In the genomic region with DNA sequence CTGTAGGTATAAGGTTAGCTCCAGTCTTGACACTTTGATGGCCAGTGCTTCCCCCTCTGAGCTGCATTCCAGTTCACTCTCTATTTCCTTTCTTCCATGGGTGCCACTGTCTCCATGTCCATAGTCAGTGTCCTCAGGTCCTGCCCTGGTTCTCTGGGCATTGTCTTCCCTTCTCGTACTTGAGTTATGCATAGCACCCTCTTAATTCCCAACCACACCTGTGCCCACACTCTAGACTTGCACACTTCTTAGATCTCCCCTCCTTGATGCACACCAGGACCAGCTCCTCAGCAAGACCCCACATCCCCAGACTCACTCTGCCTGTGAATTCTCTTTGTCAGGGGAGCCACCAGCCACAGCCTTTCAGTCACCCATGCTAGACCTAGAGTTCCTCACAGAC, we compare ENCODE assay signal across 21 mouse cellular contexts. TPM values are rescaled to one million over a fixed set of nuclear protein-coding genes. Genes with fewer than 3 reads are reported as not detected.
DNase-seq lines count a peak whose midpoint lies in the region; ATAC-seq and TF ChIP-seq lines count a peak whose summit lies in the region.
"Had no signal": no experiment of that assay in that cellular context is flagged by ENCODE, and none has a peak within 500 bp of the region (broad histone marks: within the 10 kb centered on the region; RNA-seq: fewer than 3 reads in every experiment).

No protein-coding gene starts in this region.

- H3K4me3 ChIP-seq in midbrain, embryonic 11.5 days (ENCODE audit: low read depth, low read length): no peak overlapping the region
- no peak overlapping the region for H3K4me3 ChIP-seq in midbrain, postnatal 0 days (ENCODE audit: low read depth, low read length)
- no peak overlapping the region for H3K4me3 ChIP-seq in intestine, embryonic 16.5 days (ENCODE audit: low read length)
- H3K4me3 ChIP-seq: embryonic facial prominence, embryonic 13.5 days; embryonic facial prominence, embryonic 15.5 days; erythroblast, embryonic 14.5 days; forebrain, embryonic 10.5 days; forebrain, embryonic 12.5 days had no signal

- H3K27ac ChIP-seq in midbrain, embryonic 11.5 days (ENCODE audit: low read depth, low read length): no peak overlapping the region
- no peak overlapping the region for H3K27ac ChIP-seq in midbrain, postnatal 0 days (ENCODE audit: low read depth, low read length)
- peak overlapping the region; percentile 68 for H3K27ac ChIP-seq in intestine, embryonic 16.5 days (ENCODE audit: low read length)
- H3K27ac ChIP-seq: embryonic facial prominence, embryonic 13.5 days; embryonic facial prominence, embryonic 15.5 days; forebrain, embryonic 10.5 days; forebrain, embryonic 12.5 days had no signal

- H3K9me3 ChIP-seq in midbrain, embryonic 11.5 days (ENCODE audit: control insufficient read depth, low read length): no peaks in the 10 kb centered on the region
- no peaks in the 10 kb centered on the region for H3K9me3 ChIP-seq in midbrain, postnatal 0 days (ENCODE audit: low read length)
- no peaks in the 10 kb centered on the region for H3K9me3 ChIP-seq in intestine, embryonic 16.5 days (ENCODE audit: control insufficient read depth, low read length)
- H3K9me3 ChIP-seq: embryonic facial prominence, embryonic 13.5 days; embryonic facial prominence, embryonic 15.5 days; forebrain, embryonic 10.5 days; forebrain, embryonic 12.5 days had no signal

- H3K4me2 ChIP-seq in midbrain, embryonic 11.5 days: no peak overlapping the region
- no peak overlapping the region for H3K4me2 ChIP-seq in midbrain, postnatal 0 days (ENCODE audit: low read depth, low read length, poor library complexity, severe bottlenecking)
- no peak overlapping the region for H3K4me2 ChIP-seq in intestine, embryonic 16.5 days (ENCODE audit: low read depth, low read length)
- H3K4me2 ChIP-seq: embryonic facial prominence, embryonic 13.5 days; embryonic facial prominence, embryonic 15.5 days; forebrain, embryonic 12.5 days had no signal

- WGBS in midbrain, embryonic 11.5 days: 96% methylated on average over 1 of the region's 1 CpGs
- 100% methylated on average over 1 of the region's 1 CpGs for WGBS in midbrain, postnatal 0 days
- WGBS in intestine, embryonic 16.5 days: 93% methylated on average over 1 of the region's 1 CpGs

- no peak for ATAC-seq in midbrain, embryonic 11.5 days (ENCODE audit: low FRiP score)
- no peak for ATAC-seq in midbrain, postnatal 0 days (ENCODE audit: low FRiP score)
- no peak for ATAC-seq in intestine, embryonic 16.5 days
- ATAC-seq: forebrain, embryonic 14.5 days; forebrain, embryonic 16.5 days had no signal

- no peaks in the 10 kb centered on the region for H3K27me3 ChIP-seq in midbrain, embryonic 11.5 days (ENCODE audit: control insufficient read depth, insufficient read depth, low read length)
- H3K27me3 ChIP-seq in midbrain, postnatal 0 days (ENCODE audit: insufficient read depth, low read length): no peaks in the 10 kb centered on the region
- H3K27me3 ChIP-seq in intestine, embryonic 16.5 days (replicated peaks; ENCODE audit: control insufficient read depth, insufficient read depth, low read length): no peaks in the 10 kb centered on the region
- H3K27me3 ChIP-seq: embryonic facial prominence, embryonic 13.5 days; embryonic facial prominence, embryonic 15.5 days; forebrain, embryonic 12.5 days had no signal

- peak; percentile 74 for DNase-seq in midbrain, embryonic 11.5 days (ENCODE audit: low spot score, missing footprints)
- no peak for DNase-seq in midbrain, postnatal 0 days (ENCODE audit: low spot score)
- DNase-seq in adrenal gland, postnatal 25 days: no peak
- no peak for DNase-seq in layer of hippocampus, adult 18-20 months (ENCODE audit: low spot score in 2 of 2)
- DNase-seq: adrenal gland, adult 2 months; adrenal gland, postnatal 10 days; adrenal gland, postnatal 36 days; cerebellum, adult 11-12 months; cerebellum, adult 2 months; cerebellum, adult 9-10 months; cerebellum, postnatal 10 days; cerebellum, postnatal 36 days; embryo, embryonic 11 days had no signal

- H3K9ac ChIP-seq in midbrain, embryonic 11.5 days (ENCODE audit: low read length): no peak overlapping the region
- no peak overlapping the region for H3K9ac ChIP-seq in midbrain, postnatal 0 days (replicated peaks; ENCODE audit: low read length, poor library complexity, severe bottlenecking)
- no peak overlapping the region for H3K9ac ChIP-seq in intestine, embryonic 16.5 days (ENCODE audit: low read depth, low read length)
- H3K9ac ChIP-seq: embryonic facial prominence, embryonic 13.5 days; embryonic facial prominence, embryonic 15.5 days; forebrain, embryonic 12.5 days had no signal

- H3K4me1 ChIP-seq in midbrain, embryonic 11.5 days (ENCODE audit: control insufficient read depth, insufficient read depth, low read length): no peaks in the 10 kb centered on the region; the same call in 1 of the 2 replicates
- H3K4me1 ChIP-seq in midbrain, postnatal 0 days (ENCODE audit: insufficient read depth, low read length): no peaks in the 10 kb centered on the region
- H3K4me1 ChIP-seq in intestine, embryonic 16.5 days (ENCODE audit: control insufficient read depth, insufficient read depth, low read length): peaks cover 14% of the 10 kb centered on the region; the same call in 1 of the 2 replicates
- H3K4me1 ChIP-seq: embryonic facial prominence, embryonic 13.5 days; embryonic facial prominence, embryonic 15.5 days had no signal

- TF ChIP-seq CTCF in midbrain, postnatal 0 days (IDR thresholded peaks at IDR 0.05): no peak

- no peaks in the 10 kb centered on the region for H3K36me3 ChIP-seq in midbrain, embryonic 11.5 days (ENCODE audit: control insufficient read depth, insufficient read depth, low read length)
- peaks cover 9% of the 10 kb centered on the region; the same call in 1 of the 2 replicates for H3K36me3 ChIP-seq in midbrain, postnatal 0 days (ENCODE audit: insufficient read depth, low read length)
- H3K36me3 ChIP-seq in intestine, embryonic 16.5 days (ENCODE audit: control insufficient read depth, insufficient read depth, low read length): no peaks in the 10 kb centered on the region
- H3K36me3 ChIP-seq: forebrain, embryonic 12.5 days had no signal

RNA-seq across cellular contexts. Expression of a gene that starts 30.0 kb away (rescaled TPM):
- polyA plus RNA-seq in midbrain, embryonic 11.5 days (2014; fragmentation: Nextera tagmentation; extraction: Ambion mirVana): 27.2 and 28.6 TPM in 2 replicates
- total RNA-seq in midbrain, postnatal 0 days (2014; rRNA removed): 14.6 and 28.4 TPM in 2 replicates
- 48.4 and 49.4 TPM in 2 replicates for polyA plus RNA-seq in midbrain, postnatal 0 days (2015; fragmentation: Nextera tagmentation; extraction: Ambion mirVana)
- polyA plus RNA-seq in intestine, embryonic 16.5 days (2015; fragmentation: Nextera tagmentation; extraction: Ambion mirVana): 103 TPM in 2 replicates
- total RNA-seq in adrenal gland, postnatal 25 days (2021): 35.4 and 40.2 TPM in 2 replicates
- 10 to 100 TPM; 30.4 to 35.9 TPM for total RNA-seq in layer of hippocampus, adult 18-20 months (2021)
